Mouse (Mus musculus) hindbrain, embryonic 12.5 days (tissue): Measurements from ENCODE around the gene Tuba3a. TPM values are rescaled to one million over a fixed set of nuclear protein-coding genes. Genes with fewer than 3 reads are reported as not detected.

Experiments
- ATAC-seq: fragments of 200-750 bp; cut with Nextera tagmentation; 2 replicates; pipeline ENCODE4 v1.8.0; 2017; ENCODE audit warnings: moderate TSS enrichment; ENCODE audit not compliant: low FRiP score
- H3K27ac ChIP-seq: fragments of 300-500 bp; sonication (generic); 2 replicates; pipeline ENCODE4 v1.5.1; 2016; ENCODE audit warnings: mild to moderate bottlenecking
- H3K27me3 ChIP-seq: fragments of 300-500 bp; sonication (generic); 2 replicates; pipeline ENCODE4 v1.6.1; 2016; ENCODE audit warnings: mild to moderate bottlenecking
- H3K36me3 ChIP-seq: fragments of 300-500 bp; sonication (generic); 2 replicates; pipeline ENCODE4 v1.6.1; 2016; ENCODE audit warnings: mild to moderate bottlenecking
- H3K4me1 ChIP-seq: fragments of 300-500 bp; sonication (generic); 2 replicates; pipeline ENCODE4 v1.6.1; 2016
- H3K4me2 ChIP-seq: fragments of 300-500 bp; sonication (generic); replicated peaks from 2 replicates; pipeline ENCODE4 v1.6.1; 2016; ENCODE audit warnings: mild to moderate bottlenecking
- H3K4me3 ChIP-seq: fragments of 300-500 bp; sonication (generic); 2 replicates; pipeline ENCODE4 v1.5.1; 2016; ENCODE audit warnings: mild to moderate bottlenecking
- H3K9ac ChIP-seq: fragments of 300-500 bp; sonication (generic); 2 replicates; pipeline ENCODE4 v1.6.1; 2016; ENCODE audit warnings: mild to moderate bottlenecking, moderate library complexity
- H3K9me3 ChIP-seq: fragments of 300-500 bp; sonication (generic); replicated peaks from 2 replicates; pipeline ENCODE4 v1.6.1; 2016; ENCODE audit warnings: mild to moderate bottlenecking
- WGBS: fragments of 180-500 bp; shearing (Covaris S2); methylation state at CpG from one replicate; pipeline ENCODE4 v1.1.7; 2016; 5-methylcytosine and 5-hydroxymethylcytosine counted together
- microRNA-seq: library from miRNA; unstranded; fragments of <30 nt; microRNA quantifications from one replicate; pipeline ENCODE4, GENCODE M21; 2017
- polyA plus RNA-seq: library from polyadenylated mRNA; unstranded; fragments of >200 nt; fragmentation: Nextera tagmentation; extraction: Ambion mirVana; gene quantifications from 2 replicates; pipeline ENCODE4 v1.2.1, GENCODE M21; 2016

Tuba3a gene
- polyA plus RNA-seq, 1 experiment from 2014 or later: not detected

- Histone ChIP-seq H3K27me3 (no peaks in the 10 kb centered on the region), H3K27ac (no peak overlapping the region), H3K4me2 (no peak overlapping the region), H3K36me3 (no peaks in the 10 kb centered on the region), H3K9me3 (no peaks in the 10 kb centered on the region), H3K4me3 (no peak overlapping the region), H3K4me1 (peaks cover 18% of the 10 kb centered on the region), H3K9ac (no peak overlapping the region)
- ATAC-seq: no peak
- 71% methylated on average over 7 of the region's 7 CpGs for WGBS
Measured at GRCm38 (mm10) chr6:125233816-125234519, 51.9 kb downstream of the Tuba3a start.

- H3K4me2 ChIP-seq: no peak overlapping the region
- no peak overlapping the region for H3K27ac ChIP-seq
- H3K36me3 ChIP-seq: no peaks in the 10 kb centered on the region
- H3K4me3 ChIP-seq: no peak overlapping the region
- peaks cover 18% of the 10 kb centered on the region for H3K4me1 ChIP-seq
- no peaks in the 10 kb centered on the region for H3K27me3 ChIP-seq
- H3K9me3 ChIP-seq: no peaks in the 10 kb centered on the region
- ATAC-seq: no peak
- no peak overlapping the region for H3K9ac ChIP-seq
- WGBS: 82% methylated on average over 6 of the region's 6 CpGs
Measured at GRCm38 (mm10) chr6:125232516-125232915, 53.3 kb downstream of the Tuba3a start.

- Histone ChIP-seq H3K36me3 (no peaks in the 10 kb centered on the region), H3K9me3 (no peaks in the 10 kb centered on the region), H3K27me3 (no peaks in the 10 kb centered on the region), H3K4me3 (peak overlapping the region; percentile 43), H3K9ac (peak overlapping the region; percentile 69; the same call in 1 of the 2 replicates), H3K27ac (no peak overlapping the region), H3K4me2 (peak overlapping the region; percentile 89), H3K4me1 (peaks cover 18% of the 10 kb centered on the region)
- 59% methylated on average over 4 of the region's 4 CpGs for WGBS
- ATAC-seq: peak; percentile 15; the same call in 1 of the 2 replicates
Measured at GRCm38 (mm10) chr6:125232045-125232437, 53.8 kb downstream of the Tuba3a start.

- Histone ChIP-seq H3K27me3 (no peaks in the 10 kb centered on the region), H3K9ac (peak within 1 kb of the TSS; percentile 69), H3K36me3 (no peaks in the 10 kb centered on the region), H3K9me3 (no peaks in the 10 kb centered on the region), H3K4me3 (peak within 1 kb of the TSS; percentile 43), H3K4me1 (peaks cover 18% of the 10 kb centered on the region), H3K4me2 (peak within 1 kb of the TSS; percentile 89), H3K27ac (peak within 1 kb of the TSS; percentile 71)
- ATAC-seq: peak; percentile 59
- whole genome bisulfite sequencing: 7% methylated on average over 16 of the region's 16 CpGs
Measured at GRCm38 (mm10) chr6:125231117-125232044, 54.5 kb downstream of the Tuba3a start, which contains the start of gene Tapbpl. Tapbpl (minus strand) TSS chr6:125231860.

GRCm38 (mm10) chr6:125230571-125230970 lies 55.3 kb downstream of the Tuba3a start:
- peak overlapping the region; percentile 14; the same call in 1 of the 2 replicates for H3K9ac ChIP-seq

More at GRCm38 (mm10) chr6:125230571-125230970, 55.3 kb downstream of the Tuba3a start:
- Histone ChIP-seq H3K4me1 (peaks cover 18% of the 10 kb centered on the region), H3K27ac (no peak overlapping the region), H3K4me2 (no peak overlapping the region), H3K9me3 (no peaks in the 10 kb centered on the region), H3K4me3 (no peak overlapping the region), H3K36me3 (no peaks in the 10 kb centered on the region), H3K27me3 (no peaks in the 10 kb centered on the region)
- no peak for ATAC-seq
- WGBS: 68% methylated on average over 9 of the region's 9 CpGs

Small RNAs within 50 kb of the gene (microRNA-seq; reads per million reads assigned to microRNA genes)
- not detected for gene Mir8113

Other genes with a start within 250 kb of the Tuba3a start
- 151 and 159 TPM in 2 replicates for gene Ing4, start 246.3 kb downstream of the Tuba3a start, polyA plus RNA-seq
- 16.0 and 18.3 TPM in 2 replicates for gene Acrbp, start 236.4 kb downstream of the Tuba3a start, polyA plus RNA-seq
- gene Lpar5, start 218.1 kb downstream of the Tuba3a start, polyA plus RNA-seq: 0.33 and 0.40 TPM in 2 replicates
- gene Chd4, start 190.1 kb downstream of the Tuba3a start, polyA plus RNA-seq: 131 and 133 TPM in 2 replicates
- gene Nop2, start 154.1 kb downstream of the Tuba3a start, polyA plus RNA-seq: 48.1 and 54.2 TPM in 2 replicates
- gene Iffo1, start 140.8 kb downstream of the Tuba3a start, polyA plus RNA-seq: 19.2 and 21.3 TPM in 2 replicates
- gene Gapdh, start 119.6 kb downstream of the Tuba3a start, polyA plus RNA-seq: 1,498 and 1,567 TPM in 2 replicates
- gene Ncapd2, start 94.3 kb downstream of the Tuba3a start, polyA plus RNA-seq: 140 and 142 TPM in 2 replicates
- gene Mrpl51, start 94.2 kb downstream of the Tuba3a start, polyA plus RNA-seq: 163 and 165 TPM in 2 replicates
- gene Vamp1, start 70.5 kb downstream of the Tuba3a start, polyA plus RNA-seq: 5.9 and 6.0 TPM in 2 replicates
- gene Tapbpl, start 54.2 kb downstream of the Tuba3a start, polyA plus RNA-seq: 2.5 and 2.9 TPM in 2 replicates
- 1.6 and 1.9 TPM in 2 replicates for gene Cd27, start 49.0 kb downstream of the Tuba3a start, polyA plus RNA-seq
- 19.6 and 20.6 TPM in 2 replicates for gene Ltbr, start 27.8 kb upstream of the Tuba3a start, polyA plus RNA-seq
- gene Scnn1a, start 34.6 kb upstream of the Tuba3a start, polyA plus RNA-seq: 0.48 and 0.49 TPM in 2 replicates
- 29.9 and 32.6 TPM in 2 replicates for gene Tnfrsf1a, start 63.3 kb upstream of the Tuba3a start, polyA plus RNA-seq
- 0.18 and 0.22 TPM in 2 replicates for gene Plekhg6, start 94.8 kb upstream of the Tuba3a start, polyA plus RNA-seq
- gene Cd9, start 208.7 kb upstream of the Tuba3a start, polyA plus RNA-seq: 49.2 and 54.1 TPM in 2 replicates